Mouse (Mus musculus) hindbrain, postnatal 0 days (tissue): ENCODE results near the gene Ahctf1. TPM values are rescaled to one million over a fixed set of nuclear protein-coding genes. Genes with fewer than 3 reads are reported as not detected.

Experiments used
- ATAC-seq: fragments of 200-750 bp; cut with Nextera tagmentation; 2 replicates; pipeline ENCODE4 v1.8.0; 2017; ENCODE audit warnings: mild to moderate bottlenecking, moderate TSS enrichment, moderate library complexity
- DNase-seq: peaks from one replicate; pipeline ENCODE4 v3.0.0-alpha.2; 2015; ENCODE audit warnings: low spot score
- H3K27ac ChIP-seq: fragments of 300-500 bp; sonication (generic); 2 replicates; pipeline ENCODE4 v1.5.1; 2014; ENCODE audit warnings: mild to moderate bottlenecking
- H3K27me3 ChIP-seq: fragments of 300-500 bp; sonication (generic); 2 replicates; pipeline ENCODE4 v1.6.1; 2014; ENCODE audit warnings: low read length, mixed read lengths; ENCODE audit not compliant: insufficient read depth
- H3K36me3 ChIP-seq: fragments of 300-500 bp; sonication (generic); 2 replicates; pipeline ENCODE4 v1.6.1; 2014; ENCODE audit warnings: low read length, mixed read lengths; ENCODE audit not compliant: insufficient read depth
- H3K4me1 ChIP-seq: fragments of 300-500 bp; sonication (generic); 2 replicates; pipeline ENCODE4 v1.6.1; 2014; ENCODE audit warnings: antibody characterized with exemption, low read length, mixed read lengths; ENCODE audit not compliant: insufficient read depth
- H3K4me2 ChIP-seq: fragments of 300-500 bp; sonication (generic); 2 replicates; pipeline ENCODE4 v1.6.1; 2014; ENCODE audit warnings: low read depth, mild to moderate bottlenecking, low read length, moderate library complexity, mixed read lengths
- H3K4me3 ChIP-seq: fragments of 300-500 bp; sonication (generic); 2 replicates; pipeline ENCODE4 v1.5.1; 2014; ENCODE audit warnings: low read length
- H3K9ac ChIP-seq: fragments of 300-500 bp; sonication (generic); replicated peaks from 2 replicates; pipeline ENCODE4 v1.6.1; 2014; ENCODE audit warnings: mild to moderate bottlenecking, low read length, moderate library complexity, mixed read lengths
- H3K9me3 ChIP-seq: fragments of 300-500 bp; sonication (generic); 2 replicates; pipeline ENCODE4 v1.6.1; 2016; ENCODE audit warnings: low read length, mixed read lengths
- CTCF ChIP-seq: IDR thresholded peaks from 2 replicates; pipeline ENCODE4 v1.5.1; 2016; ENCODE audit warnings: antibody characterized with exemption, control low read depth, low read depth
- WGBS: fragments of 180-500 bp; shearing (Covaris S2); extraction: QIAGEN DNeasy Blood & Tissue Kit; methylation state at CpG from one replicate; pipeline ENCODE4 v1.1.7; 2014; 5-methylcytosine and 5-hydroxymethylcytosine counted together
- polyA plus RNA-seq: library from polyadenylated mRNA; unstranded; fragments of >200 nt; fragmentation: Nextera tagmentation; extraction: Ambion mirVana; gene quantifications from 2 replicates; pipeline ENCODE4 v1.2.1, GENCODE M21; 2015
- total RNA-seq: library from RNA; depleted of rRNA; stranded (reverse); fragments of >200 nt; gene quantifications from 2 replicates; pipeline ENCODE4 v1.2.3, GENCODE M21; 2014; rRNA removed

The Ahctf1 gene
- 16.3 and 18.5 TPM in 2 replicates for total RNA-seq
- polyA plus RNA-seq: 9.6 and 9.9 TPM in 2 replicates

GRCm38 (mm10) chr1:179803513-179804139, at the start of gene Ahctf1:
Ahctf1 (minus strand) TSS chr1:179803680.
- H3K4me2 ChIP-seq: peak within 1 kb of the TSS; percentile 76
- WGBS: 2% methylated on average over 56 of the region's 56 CpGs
- no peaks in the 10 kb centered on the region for H3K36me3 ChIP-seq
- TF ChIP-seq CTCF: peak; percentile 37; the same call in 1 of the 2 replicates
- ATAC-seq (peak; percentile 99), DNase-seq (peak; percentile 99)
- no peaks in the 10 kb centered on the region for H3K9me3 ChIP-seq
- H3K4me1 ChIP-seq: 0 out of 2 replicates have a peak, but pooled peaks cover 4% of the 10 kb centered on the region
- H3K27me3 ChIP-seq: no peaks in the 10 kb centered on the region
- peak within 1 kb of the TSS; percentile 92 for H3K9ac ChIP-seq
- peak within 1 kb of the TSS; percentile 95 for H3K27ac ChIP-seq
- peak within 1 kb of the TSS; percentile 89 for H3K4me3 ChIP-seq

GRCm38 (mm10) chr1:179847759-179848389, 44.4 kb upstream of the Ahctf1 start:
- DNase-seq (peak; percentile 81), ATAC-seq (peak; percentile 52)
- peak; percentile 92 for TF ChIP-seq CTCF
- peak overlapping the region; percentile 72 for H3K4me2 ChIP-seq
- H3K4me3 ChIP-seq: peak overlapping the region; percentile 42
- H3K9ac ChIP-seq: peak overlapping the region; percentile 47
- no peaks in the 10 kb centered on the region for H3K4me1 ChIP-seq
- H3K27ac ChIP-seq: no peak overlapping the region
- no peaks in the 10 kb centered on the region for H3K9me3 ChIP-seq
- H3K27me3 ChIP-seq: no peaks in the 10 kb centered on the region
- WGBS: 3% methylated on average over 20 of the region's 20 CpGs
- H3K36me3 ChIP-seq: no peaks in the 10 kb centered on the region

- no peak overlapping the region for H3K9ac ChIP-seq
- H3K27ac ChIP-seq: no peak overlapping the region
- 48% methylated on average over 7 of the region's 7 CpGs for WGBS
- no peak overlapping the region for H3K4me2 ChIP-seq
- no peaks in the 10 kb centered on the region for H3K4me1 ChIP-seq
- ATAC-seq (no peak), DNase-seq (no peak)
- H3K4me3 ChIP-seq: no peak overlapping the region
- TF ChIP-seq CTCF: no peak
- H3K9me3 ChIP-seq: no peaks in the 10 kb centered on the region
- H3K27me3 ChIP-seq: no peaks in the 10 kb centered on the region
- no peaks in the 10 kb centered on the region for H3K36me3 ChIP-seq
These were observed 43.7 kb upstream of the Ahctf1 start for GRCm38 (mm10) chr1:179847173-179847572.

- no peak overlapping the region for H3K27ac ChIP-seq
These were observed 42.5 kb upstream of the Ahctf1 start for GRCm38 (mm10) chr1:179845832-179846499.

GRCm38 (mm10) chr1:179844894-179845293, 41.4 kb upstream of the Ahctf1 start:
- ATAC-seq (peak; percentile 75), DNase-seq (peak; percentile 51)
- Histone ChIP-seq H3K27me3 (no peaks in the 10 kb centered on the region), H3K4me2 (no peak overlapping the region), H3K9ac (no peak overlapping the region), H3K4me3 (no peak overlapping the region), H3K36me3 (no peaks in the 10 kb centered on the region), H3K27ac (no peak overlapping the region), H3K4me1 (no peaks in the 10 kb centered on the region), H3K9me3 (no peaks in the 10 kb centered on the region)
- WGBS: 21% methylated on average over 5 of the region's 5 CpGs
- peak; percentile 64 for TF ChIP-seq CTCF

More at GRCm38 (mm10) chr1:179845832-179846499, 42.5 kb upstream of the Ahctf1 start:
- DNase-seq: no peak
- Histone ChIP-seq H3K27me3 (no peaks in the 10 kb centered on the region), H3K4me1 (no peaks in the 10 kb centered on the region), H3K36me3 (no peaks in the 10 kb centered on the region), H3K9me3 (no peaks in the 10 kb centered on the region), H3K4me3 (no peak overlapping the region), H3K4me2 (no peak overlapping the region), H3K9ac (no peak overlapping the region)
- no peak for TF ChIP-seq CTCF
- ATAC-seq: no peak
- WGBS: 79% methylated on average over 16 of the region's 16 CpGs

GRCm38 (mm10) chr1:179843981-179844380, 40.5 kb upstream of the Ahctf1 start:
- ATAC-seq (no peak), DNase-seq (no peak)
- H3K27ac ChIP-seq: no peak overlapping the region
- H3K4me3 ChIP-seq: no peak overlapping the region
- H3K4me2 ChIP-seq: no peak overlapping the region
- H3K27me3 ChIP-seq: no peaks in the 10 kb centered on the region
- WGBS: 25% methylated on average over 3 of the region's 3 CpGs
- H3K9me3 ChIP-seq: no peaks in the 10 kb centered on the region
- H3K4me1 ChIP-seq: no peaks in the 10 kb centered on the region
- H3K36me3 ChIP-seq: no peaks in the 10 kb centered on the region
- H3K9ac ChIP-seq: no peak overlapping the region
- TF ChIP-seq CTCF: no peak
